Mouse (Mus musculus) cerebellum, adult 2 months (tissue): ENCODE measurements at regions not wholly inside any gene's neighbourhood (a gene's known extent, or its start where the extent isn't known, plus 50 kb on each side); places are given as distances from the start of the nearest gene placed in this dataset.

ENCODE experiments used
- CTCF ChIP-seq: fragments of 200-500 bp; IDR thresholded peaks from 2 replicates; pipeline ENCODE4 v1.5.1; 2011; ENCODE audit warnings: low read depth, mild to moderate bottlenecking, control low read depth, low read length, moderate library complexity, borderline replicate concordance; ENCODE audit not compliant: insufficient read depth
- POLR2A ChIP-seq: fragments of 200-500 bp; IDR thresholded peaks from 2 replicates; pipeline ENCODE4 v1.6.1; 2011; ENCODE audit warnings: low read length, control low read depth, borderline replicate concordance; ENCODE audit not compliant: insufficient read depth

GRCm38 (mm10) chr6:36247027-36247426 is 140.9 kb upstream of the Chrm2 start:
- no peak for TF ChIP-seq POLR2A
- no peak for TF ChIP-seq CTCF
